Mouse (Mus musculus): Measurements from ENCODE around the gene Inpp5f.

Gene Inpp5f

DNA sequence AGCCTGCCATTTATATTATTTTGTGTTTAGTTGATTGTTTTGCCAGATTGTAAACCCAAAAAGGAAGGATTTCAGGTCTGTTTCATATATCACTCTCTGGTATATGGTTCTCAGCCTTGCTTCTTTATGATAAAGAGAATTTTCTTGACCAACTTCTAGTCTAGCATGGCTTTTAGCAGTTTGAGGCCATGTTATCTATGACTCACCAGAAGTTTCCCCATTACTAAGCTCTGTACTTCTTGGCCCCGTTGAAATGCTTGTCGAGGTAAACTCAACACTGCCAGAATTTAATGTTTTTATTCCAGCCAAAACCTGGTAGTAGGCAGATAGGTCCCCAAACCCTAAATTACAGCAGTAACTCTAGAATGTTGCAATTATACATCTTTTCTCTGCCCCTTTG, 132.8 kb downstream of the Inpp5f start:
- no peak for DNase-seq

DNA sequence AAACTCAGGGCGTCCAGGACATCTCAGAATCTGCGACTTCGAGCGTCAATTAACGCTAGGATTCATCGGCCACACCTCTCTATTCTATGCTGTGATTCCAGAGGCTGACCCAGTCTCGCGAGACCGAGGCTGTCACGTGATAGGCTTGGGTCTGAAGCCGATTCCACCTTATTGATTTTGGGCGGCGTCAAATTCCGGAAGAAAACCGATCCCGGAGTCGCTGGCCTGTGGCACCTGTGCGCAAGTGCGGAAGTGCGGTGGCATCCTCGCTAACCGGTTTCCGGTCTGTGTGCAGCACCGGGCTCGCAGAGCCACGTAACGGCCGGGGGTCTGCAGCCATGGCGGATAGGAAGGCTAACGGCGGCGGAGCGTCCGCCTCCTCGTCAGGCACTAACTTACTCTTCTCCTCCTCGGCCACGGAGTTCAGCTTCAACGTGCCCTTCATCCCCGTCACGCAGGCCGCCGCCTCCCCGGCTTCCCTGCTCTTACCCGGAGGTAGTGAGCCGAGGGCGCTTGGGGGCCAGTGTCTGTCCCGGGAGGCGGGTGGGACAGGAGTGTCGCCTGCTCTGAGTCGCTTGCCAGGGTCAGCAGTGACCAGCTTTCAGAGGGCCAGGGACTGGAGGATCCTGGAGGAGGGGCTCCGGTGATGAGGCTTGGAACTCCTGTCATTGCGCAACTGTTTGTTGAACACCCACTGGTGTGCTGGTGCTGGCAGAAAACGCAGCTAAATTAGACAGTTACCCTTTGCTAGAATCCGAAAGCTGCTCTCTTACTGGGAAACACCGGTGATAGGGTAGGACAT, 133.8 kb downstream of the Inpp5f start, which contains the start of gene Sec23ip:
Gene Sec23ip (plus strand): TSS at position 260 of the 802 bp plus-strand sequence.
- DNase-seq = peak; percentile 99 to 100

Data from kidney, postnatal 36 days (tissue).